Mouse (Mus musculus) stomach, postnatal 0 days (tissue): ENCODE results near the gene Por.

Experiments used
- CTCF ChIP-seq: IDR thresholded peaks from 2 replicates; pipeline ENCODE4 v1.5.1; 2016; ENCODE audit warnings: antibody characterized with exemption, low read depth, mild to moderate bottlenecking, moderate library complexity
- EP300 ChIP-seq: optimal IDR thresholded peaks from 2 replicates; pipeline ENCODE3; 2016; ENCODE audit warnings: antibody characterized with exemption

DNA sequence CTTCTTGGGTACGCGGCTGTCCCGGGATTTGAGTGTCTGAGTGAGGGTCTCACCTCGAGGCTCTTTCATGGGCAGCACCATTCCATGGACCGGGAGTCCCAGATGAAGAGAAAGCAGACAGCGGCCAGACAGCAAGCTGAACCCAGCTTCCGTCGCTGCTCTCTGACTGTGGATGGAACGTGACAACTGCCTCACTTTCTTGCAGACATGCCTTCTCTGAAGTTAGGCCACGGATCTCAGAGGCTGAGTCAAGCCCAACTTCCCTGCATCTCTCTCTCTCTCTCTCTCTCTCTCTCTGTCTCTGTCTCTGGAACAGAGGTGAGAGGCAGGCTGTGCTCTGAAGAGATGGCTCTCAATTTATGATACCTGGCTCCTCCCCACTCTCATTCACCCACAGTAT lies 40.9 kb upstream of the Por start:
- TF ChIP-seq CTCF (no peak), EP300 (no peak)
